ENCODE assay signal across 9 mouse cellular contexts in genomic region chr11:97883542-97883917, GRCm38 (mm10). TPM values are rescaled to one million over a fixed set of nuclear protein-coding genes. Genes with fewer than 3 reads are reported as not detected.
DNase-seq lines count a peak whose midpoint lies in the region; ATAC-seq lines count a peak whose summit lies in the region.
"Had no signal": no experiment of that assay in that cellular context is flagged by ENCODE, and none has a peak within 500 bp of the region (broad histone marks: within the 10 kb centered on the region; RNA-seq: fewer than 3 reads in every experiment).

No protein-coding gene starts in this region.

- H3K9ac ChIP-seq in embryonic facial prominence, embryonic 13.5 days = peak overlapping the region; percentile 64
- H3K9ac ChIP-seq in limb, embryonic 13.5 days = peak overlapping the region; percentile 64
- no peak overlapping the region; the same call in 1 of the 2 replicates for H3K9ac ChIP-seq in midbrain, embryonic 14.5 days (replicated peaks; ENCODE audit: low read length)

- H3K27me3 ChIP-seq in embryonic facial prominence, embryonic 13.5 days = no peaks in the 10 kb centered on the region
- no peaks in the 10 kb centered on the region for H3K27me3 ChIP-seq in limb, embryonic 13.5 days
- H3K27me3 ChIP-seq in midbrain, embryonic 14.5 days (ENCODE audit: control insufficient read depth, insufficient read depth, low read length) = no peaks in the 10 kb centered on the region
- H3K27me3 ChIP-seq: Patski had no signal

- no peaks in the 10 kb centered on the region for H3K9me3 ChIP-seq in embryonic facial prominence, embryonic 13.5 days
- 0 out of 2 replicates have a peak, but pooled peaks cover 6% of the 10 kb centered on the region for H3K9me3 ChIP-seq in limb, embryonic 13.5 days
- no peaks in the 10 kb centered on the region for H3K9me3 ChIP-seq in midbrain, embryonic 14.5 days (ENCODE audit: control insufficient read depth, low read length)

- no peaks in the 10 kb centered on the region for H3K4me1 ChIP-seq in embryonic facial prominence, embryonic 13.5 days
- H3K4me1 ChIP-seq in limb, embryonic 13.5 days = 0 out of 2 replicates have a peak, but pooled peaks cover 3% of the 10 kb centered on the region
- H3K4me1 ChIP-seq in midbrain, embryonic 14.5 days (ENCODE audit: control insufficient read depth, insufficient read depth, low read length) = no peaks in the 10 kb centered on the region

- no peak for ATAC-seq in embryonic facial prominence, embryonic 13.5 days (ENCODE audit: insufficient number of reproducible peaks, insufficient read depth, low FRiP score, low TSS enrichment, low read depth)
- ATAC-seq in limb, embryonic 13.5 days (ENCODE audit: low FRiP score, low read depth) = 0 out of 2 replicates have a peak, but pooled peaks have one; percentile 37
- 0 out of 2 replicates have a peak, but pooled peaks have one; percentile 68 for ATAC-seq in midbrain, embryonic 14.5 days (ENCODE audit: low FRiP score, low TSS enrichment)

- peak overlapping the region; percentile 58 for H3K4me3 ChIP-seq in embryonic facial prominence, embryonic 13.5 days
- H3K4me3 ChIP-seq in limb, embryonic 13.5 days = peak overlapping the region; percentile 61
- peak overlapping the region; percentile 53 for H3K4me3 ChIP-seq in midbrain, embryonic 14.5 days (replicated peaks; ENCODE audit: low read depth, low read length)

- WGBS in embryonic facial prominence, embryonic 13.5 days = 4% methylated on average over 26 of the region's 26 CpGs
- WGBS in limb, embryonic 13.5 days = 6% methylated on average over 26 of the region's 26 CpGs
- WGBS in midbrain, embryonic 14.5 days = 4% methylated on average over 26 of the region's 26 CpGs

- DNase-seq in urinary bladder, adult 18-20 months (ENCODE audit: low spot score in 2 of 2) = peak; percentile 39 to 65
- no peak for DNase-seq in urinary bladder, postnatal 10 days (ENCODE audit: low spot score)
- DNase-seq in heart, adult 8-10 months (ENCODE audit: low spot score) = peak; percentile 61
- DNase-seq in kidney, adult 8-10 months = peak; percentile 71 to 75
- DNase-seq in midbrain, embryonic 14.5 days = peak; percentile 77
- DNase-seq in spleen, adult 18-20 months = peak; percentile 83 to 89

- H3K36me3 ChIP-seq in embryonic facial prominence, embryonic 13.5 days = no peaks in the 10 kb centered on the region
- H3K36me3 ChIP-seq in limb, embryonic 13.5 days = no peaks in the 10 kb centered on the region
- no peaks in the 10 kb centered on the region for H3K36me3 ChIP-seq in midbrain, embryonic 14.5 days (ENCODE audit: control insufficient read depth, insufficient read depth, low read length)

- peak overlapping the region; percentile 86 for H3K27ac ChIP-seq in embryonic facial prominence, embryonic 13.5 days
- peak overlapping the region; percentile 80 for H3K27ac ChIP-seq in limb, embryonic 13.5 days
- H3K27ac ChIP-seq in midbrain, embryonic 14.5 days (replicated peaks; ENCODE audit: low read depth, low read length) = peak overlapping the region; percentile 67

- H3K4me2 ChIP-seq in embryonic facial prominence, embryonic 13.5 days = peak overlapping the region; percentile 64
- peak overlapping the region; percentile 66 for H3K4me2 ChIP-seq in limb, embryonic 13.5 days (replicated peaks)
- peak overlapping the region; percentile 61 for H3K4me2 ChIP-seq in midbrain, embryonic 14.5 days (ENCODE audit: low read length)

RNA-seq across cellular contexts. Expression of gene Fbxo47, which starts 0.4 kb away (rescaled TPM):
- polyA plus RNA-seq in embryonic facial prominence, embryonic 13.5 days (2015; fragmentation: Nextera tagmentation; extraction: Ambion mirVana) = 0.66 and 0.84 TPM in 2 replicates
- under 1 TPM; 0.28 to 0.56 (median 0.31) TPM for total RNA-seq in heart, adult 8-10 months (2022)
- polyA plus RNA-seq in limb, embryonic 13.5 days (2015; fragmentation: Nextera tagmentation; extraction: Ambion mirVana) = 0.37 and 0.63 TPM in 2 replicates
- 0.62 and 0.67 TPM in 2 replicates for polyA plus RNA-seq in midbrain, embryonic 14.5 days (2014; fragmentation: Nextera tagmentation; extraction: Ambion mirVana)

RNA-seq across cellular contexts. Expression of gene B230217C12Rik, which starts 43.0 kb away (rescaled TPM):
- 10.5 and 11.8 TPM in 2 replicates for polyA plus RNA-seq in embryonic facial prominence, embryonic 13.5 days (2015; fragmentation: Nextera tagmentation; extraction: Ambion mirVana)
- 1 to 10 TPM in 1 of 4 experiments, under 1 TPM in 3; 0.22 to 1.7 (median 0.51) TPM for total RNA-seq in heart, adult 8-10 months (2022)
- 11.7 and 12.5 TPM in 2 replicates for polyA plus RNA-seq in limb, embryonic 13.5 days (2015; fragmentation: Nextera tagmentation; extraction: Ambion mirVana)
- 32.4 and 36.5 TPM in 2 replicates for polyA plus RNA-seq in midbrain, embryonic 14.5 days (2014; fragmentation: Nextera tagmentation; extraction: Ambion mirVana)
